Mouse (Mus musculus) limb, embryonic 14.5 days (tissue): ENCODE measurements around the gene Mdfi. TPM values are rescaled to one million over a fixed set of nuclear protein-coding genes. Genes with fewer than 3 reads are reported as not detected.

ENCODE experiments used
- ATAC-seq: fragments of 200-750 bp; cut with Nextera tagmentation; 2 replicates; pipeline ENCODE4 v1.8.0; 2017; ENCODE audit warnings: low read depth, moderate number of reproducible peaks, moderate TSS enrichment; ENCODE audit not compliant: low FRiP score
- DNase-seq: peaks from one replicate; pipeline ENCODE4 v3.0.0-alpha.2; 2015; ENCODE audit warnings: low spot score
- H3K27ac ChIP-seq: fragments of 300-500 bp; sonication (generic); replicated peaks from 2 replicates; pipeline ENCODE4 v1.5.1; 2014; ENCODE audit warnings: low read depth, mild to moderate bottlenecking, low read length, moderate library complexity, mixed read lengths
- H3K27me3 ChIP-seq: fragments of 300-500 bp; sonication (generic); 2 replicates; pipeline ENCODE4 v1.6.1; 2014; ENCODE audit warnings: low read length, mixed read lengths; ENCODE audit not compliant: control insufficient read depth, insufficient read depth
- H3K36me3 ChIP-seq: fragments of 300-500 bp; sonication (generic); 2 replicates; pipeline ENCODE4 v1.6.1; 2014; ENCODE audit warnings: mild to moderate bottlenecking, low read length, moderate library complexity, mixed read lengths; ENCODE audit not compliant: control insufficient read depth, insufficient read depth
- H3K4me1 ChIP-seq: fragments of 300-500 bp; sonication (generic); 2 replicates; pipeline ENCODE4 v1.6.1; 2014; ENCODE audit warnings: antibody characterized with exemption, low read length, mixed read lengths; ENCODE audit not compliant: control insufficient read depth, insufficient read depth
- H3K4me2 ChIP-seq: fragments of 300-500 bp; sonication (generic); replicated peaks from 2 replicates; pipeline ENCODE4 v1.6.1; 2014; ENCODE audit warnings: low read depth, mild to moderate bottlenecking, low read length, moderate library complexity; ENCODE audit not compliant: severe bottlenecking
- H3K4me3 ChIP-seq: fragments of 300-500 bp; sonication (generic); replicated peaks from 2 replicates; pipeline ENCODE4 v1.5.1; 2014; ENCODE audit warnings: low read length
- H3K9ac ChIP-seq: fragments of 300-500 bp; sonication (generic); 2 replicates; pipeline ENCODE4 v1.6.1; 2014; ENCODE audit warnings: mild to moderate bottlenecking, low read depth, low read length, moderate library complexity; ENCODE audit not compliant: severe bottlenecking
- H3K9me3 ChIP-seq: fragments of 300-500 bp; sonication (generic); 2 replicates; pipeline ENCODE4 v1.6.1; 2016; ENCODE audit warnings: low read length; ENCODE audit not compliant: control insufficient read depth
- POLR2A ChIP-seq: fragments of 200-500 bp; IDR thresholded peaks from 2 replicates; pipeline ENCODE4 v1.8.0; 2012; ENCODE audit warnings: inconsistent platforms, mild to moderate bottlenecking, moderate library complexity, borderline replicate concordance; ENCODE audit not compliant: insufficient read depth, insufficient read length; ENCODE audit errors: extremely low read depth
- WGBS: fragments of 180-500 bp; shearing (Covaris S2); extraction: QIAGEN DNeasy Blood & Tissue Kit; methylation state at CpG from one replicate; pipeline ENCODE4 v1.1.7; 2014; 5-methylcytosine and 5-hydroxymethylcytosine counted together
- polyA plus RNA-seq, 2 experiments: library from polyadenylated mRNA; depleted of rRNA in 1 of 2; stranded (reverse) in 1 of 2; unstranded in 1 of 2; fragments of >200 nt; fragmentation: Nextera tagmentation in 1 of 2; extraction: Ambion mirVana in 1 of 2; gene quantifications; 2 replicates each; pipeline versions ENCODE4 v1.2.1 to v1.2.3; 2012 to 2014

The Mdfi gene
- polyA plus RNA-seq, 2 experiments: 57.5 to 281 TPM

DNA sequence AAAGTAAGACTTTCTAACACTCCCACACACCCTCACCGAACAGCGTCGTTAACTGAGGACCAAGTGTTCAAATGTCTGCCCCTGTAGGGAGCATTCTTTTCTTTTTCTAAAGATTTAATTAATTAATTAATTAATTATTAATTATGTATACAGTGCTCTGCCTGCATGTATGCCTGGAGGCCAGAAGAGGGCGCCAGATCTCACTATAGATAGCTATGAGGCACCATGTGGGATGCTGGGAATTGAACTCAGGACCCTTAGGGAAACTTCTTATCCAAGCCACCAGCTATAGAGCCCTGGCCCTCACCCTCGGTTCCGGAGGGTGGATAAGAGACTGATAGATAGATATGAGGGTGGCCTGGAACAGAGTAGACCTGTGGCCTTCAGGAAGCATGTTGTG lies 13.5 kb upstream of the Mdfi start:
- TF ChIP-seq POLR2A: no peak
- ATAC-seq (no peak), DNase-seq (no peak)
- no peak overlapping the region for H3K4me2 ChIP-seq
- 0 out of 2 replicates have a peak, but pooled peaks cover 2% of the 10 kb centered on the region for H3K9me3 ChIP-seq
- no peaks in the 10 kb centered on the region for H3K36me3 ChIP-seq
- peaks cover 6% of the 10 kb centered on the region for H3K4me1 ChIP-seq
- no peak overlapping the region for H3K4me3 ChIP-seq
- no peak overlapping the region for H3K9ac ChIP-seq
- H3K27ac ChIP-seq: no peak overlapping the region
- no peaks in the 10 kb centered on the region for H3K27me3 ChIP-seq
- 83% methylated on average over 6 of the region's 6 CpGs for WGBS

DNA sequence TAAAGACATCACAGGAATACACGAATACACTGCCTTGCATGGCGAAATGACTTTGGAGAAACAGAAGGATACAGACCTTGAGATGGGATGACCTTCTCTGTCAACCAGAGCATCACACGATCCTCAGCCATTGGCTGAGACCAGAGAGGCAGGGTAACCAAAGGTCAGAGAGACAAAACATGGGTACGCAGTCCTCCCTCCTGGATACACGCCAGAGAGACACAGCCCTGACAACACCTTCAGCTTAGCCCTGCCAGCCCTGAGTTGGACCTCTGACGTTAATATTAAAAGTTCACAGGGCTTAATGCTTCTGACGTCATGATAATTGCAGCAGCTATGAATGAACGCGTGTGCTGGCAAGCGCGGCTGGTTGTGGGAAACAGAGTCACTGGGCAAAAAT lies 11.1 kb upstream of the Mdfi start:
- ATAC-seq (no peak), DNase-seq (no peak)
- Histone ChIP-seq H3K4me1 (0 out of 2 replicates have a peak, but pooled peaks cover 4% of the 10 kb centered on the region), H3K9ac (no peak overlapping the region), H3K4me2 (no peak overlapping the region), H3K27ac (no peak overlapping the region), H3K4me3 (no peak overlapping the region), H3K9me3 (0 out of 2 replicates have a peak, but pooled peaks cover 2% of the 10 kb centered on the region), H3K36me3 (no peaks in the 10 kb centered on the region), H3K27me3 (no peaks in the 10 kb centered on the region)
- no peak for TF ChIP-seq POLR2A
- 72% methylated on average over 11 of the region's 11 CpGs for WGBS

DNA sequence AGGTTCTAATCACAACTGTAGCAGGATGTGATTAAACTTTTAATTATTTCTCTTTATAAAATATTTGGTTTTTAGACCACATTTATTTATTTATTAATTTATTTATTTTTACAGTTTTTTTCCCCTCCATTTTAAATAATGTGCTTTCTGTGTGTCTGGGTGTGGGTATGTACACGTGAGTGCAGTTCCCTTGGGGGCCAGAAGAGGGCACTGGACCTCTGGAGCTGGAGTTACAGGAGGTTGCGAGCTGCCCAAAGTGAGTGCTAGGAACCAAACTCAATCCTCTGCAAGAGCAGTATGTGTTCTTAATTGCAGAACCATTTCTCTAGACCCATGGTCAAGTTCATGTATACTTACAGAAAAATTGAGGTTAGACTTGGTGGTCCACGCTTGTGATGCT lies 9.0 kb upstream of the Mdfi start:
- Histone ChIP-seq H3K27ac (no peak overlapping the region), H3K4me3 (no peak overlapping the region), H3K36me3 (no peaks in the 10 kb centered on the region), H3K9me3 (0 out of 2 replicates have a peak, but pooled peaks cover 2% of the 10 kb centered on the region), H3K27me3 (no peaks in the 10 kb centered on the region), H3K9ac (no peak overlapping the region), H3K4me2 (no peak overlapping the region), H3K4me1 (0 out of 2 replicates have a peak, but pooled peaks cover 4% of the 10 kb centered on the region)
- WGBS: 93% methylated on average over 3 of the region's 3 CpGs
- DNase-seq: no peak
- no peak for ATAC-seq
- TF ChIP-seq POLR2A: no peak

DNA sequence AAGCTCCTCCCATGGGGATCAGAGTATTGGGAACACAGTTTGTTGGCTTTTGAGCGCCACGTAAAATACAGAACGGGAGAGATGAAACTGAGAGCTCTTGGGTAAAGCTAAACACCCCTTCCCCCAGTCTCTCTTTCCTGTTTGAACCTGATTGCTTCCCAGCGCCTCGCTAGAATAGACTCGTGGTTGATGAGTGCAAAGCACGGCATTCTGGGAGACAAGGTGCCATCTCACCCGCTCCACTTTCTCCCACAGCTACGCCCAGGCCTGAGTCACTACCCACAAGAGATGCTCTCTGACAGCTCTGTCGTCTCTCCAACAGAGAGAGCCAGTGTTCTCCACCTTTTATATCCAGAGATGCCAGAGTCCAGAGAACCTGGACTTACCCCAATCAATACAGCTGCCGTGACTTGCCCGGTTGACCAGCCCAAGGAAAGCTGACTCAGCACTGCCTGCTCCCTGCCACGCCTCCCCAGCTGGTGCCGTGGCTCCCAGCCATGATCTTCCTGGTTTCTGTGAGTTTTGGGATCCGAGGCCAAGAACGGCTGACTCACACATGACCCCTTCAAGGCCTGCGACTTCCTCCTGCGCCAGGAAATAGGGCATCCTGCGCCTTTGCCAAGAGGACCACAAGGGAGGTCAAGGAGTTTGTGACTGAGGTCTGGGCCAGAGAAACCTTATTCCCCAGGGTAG lies 7.6 kb upstream of the Mdfi start:
- TF ChIP-seq POLR2A: no peak

DNA sequence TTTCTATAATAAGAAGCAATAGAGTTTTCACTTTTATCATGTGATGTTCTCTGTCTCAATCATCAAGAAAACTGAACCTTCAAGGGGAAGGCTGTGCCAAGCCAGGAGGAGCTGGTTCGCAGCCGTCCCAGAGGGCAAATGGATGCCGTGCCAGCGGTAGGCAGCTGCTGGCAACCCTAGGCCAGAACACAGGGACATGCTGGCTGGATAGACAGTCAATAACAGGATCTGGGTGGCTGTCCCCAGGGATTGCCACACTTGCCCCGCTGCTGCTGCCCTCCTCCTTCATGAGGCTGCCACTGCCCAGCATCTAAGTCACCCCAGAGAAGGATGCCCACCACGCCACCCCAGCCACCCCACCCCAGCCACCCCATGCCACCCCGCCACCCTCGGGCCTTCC lies 7.0 kb upstream of the Mdfi start:
- no peak overlapping the region for H3K4me2 ChIP-seq
- 0 out of 2 replicates have a peak, but pooled peaks cover 2% of the 10 kb centered on the region for H3K9me3 ChIP-seq
- no peaks in the 10 kb centered on the region for H3K27me3 ChIP-seq
- no peak overlapping the region for H3K27ac ChIP-seq
- H3K9ac ChIP-seq: no peak overlapping the region
- peaks cover 12% of the 10 kb centered on the region; the same call in 1 of the 2 replicates for H3K4me1 ChIP-seq
- no peaks in the 10 kb centered on the region for H3K36me3 ChIP-seq
- WGBS: 88% methylated on average over 7 of the region's 8 CpGs
- TF ChIP-seq POLR2A: no peak
- H3K4me3 ChIP-seq: no peak overlapping the region
- ATAC-seq (no peak), DNase-seq (no peak)

More for the DNA sequence above, 7.6 kb upstream of the Mdfi start:
- Histone ChIP-seq H3K36me3 (no peaks in the 10 kb centered on the region), H3K4me2 (no peak overlapping the region), H3K4me3 (no peak overlapping the region), H3K27me3 (no peaks in the 10 kb centered on the region), H3K9ac (no peak overlapping the region), H3K27ac (no peak overlapping the region), H3K4me1 (peaks cover 12% of the 10 kb centered on the region; the same call in 1 of the 2 replicates), H3K9me3 (0 out of 2 replicates have a peak, but pooled peaks cover 2% of the 10 kb centered on the region)
- no peak for ATAC-seq
- DNase-seq: no peak
- WGBS: 70% methylated on average over 19 of the region's 19 CpGs

DNA sequence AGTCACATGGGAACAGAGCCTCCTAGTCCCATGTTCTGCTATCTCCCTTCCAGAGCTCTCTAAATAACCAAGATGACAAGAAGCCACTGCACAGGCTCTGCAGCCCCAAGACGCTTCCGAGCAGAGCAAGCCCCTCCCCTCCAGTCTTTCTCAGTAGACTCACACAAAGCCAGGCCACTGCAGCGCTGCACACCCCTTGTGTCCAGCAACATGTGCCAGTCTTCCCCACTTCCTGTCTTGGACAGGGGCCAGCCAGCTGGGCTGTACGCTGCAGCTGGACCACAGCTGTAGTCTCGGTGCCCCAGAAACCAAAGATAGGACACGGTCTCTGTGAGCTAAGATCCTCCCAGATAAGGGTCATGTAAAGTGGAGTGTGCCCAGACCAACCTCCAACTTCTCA lies 3.3 kb upstream of the Mdfi start:
- no peak for TF ChIP-seq POLR2A
- Histone ChIP-seq H3K9me3 (no peaks in the 10 kb centered on the region), H3K36me3 (no peaks in the 10 kb centered on the region), H3K27me3 (no peaks in the 10 kb centered on the region; the same call in 1 of the 2 replicates), H3K4me2 (no peak overlapping the region), H3K4me3 (no peak overlapping the region), H3K27ac (no peak overlapping the region), H3K4me1 (peaks cover 24% of the 10 kb centered on the region), H3K9ac (no peak overlapping the region)
- DNase-seq (no peak), ATAC-seq (no peak)
- WGBS: 43% methylated on average over 6 of the region's 6 CpGs
